Mouse (Mus musculus): ENCODE data around the gene Bbx. TPM values are rescaled to one million over a fixed set of nuclear protein-coding genes. Genes with fewer than 3 reads are reported as not detected.

Gene Bbx
- total RNA-seq, 2 experiments from 2014 or later: 23.0 to 23.3 TPM

DNA sequence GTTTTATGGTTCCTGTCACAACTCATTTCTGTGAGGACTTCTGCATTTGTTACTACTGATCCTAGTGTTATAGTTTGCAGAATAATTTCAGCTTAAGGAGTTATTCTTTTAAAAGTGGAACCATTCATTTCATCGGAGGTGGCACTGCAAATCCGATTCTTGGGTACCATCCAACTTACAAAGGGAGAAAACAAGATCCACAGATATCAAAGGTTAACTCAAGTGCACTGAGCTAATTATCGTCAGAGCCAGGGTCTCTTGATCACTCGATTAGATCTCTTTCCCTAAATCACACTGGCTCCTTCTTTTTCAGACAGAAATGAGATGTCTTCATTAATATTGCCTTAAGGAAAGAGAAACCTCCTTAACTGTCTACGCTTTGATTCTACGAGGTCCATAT lies 123.9 kb downstream of the Bbx start:
- intact Hi-C loops (cut with DNase I): loop anchor here (2.0 to 10.0 kb wide), 4 partner anchors 56 to 1293 kb away; no protein-coding TSS in a partner anchor
- H3K4me3 ChIP-seq: no peak overlapping the region
- DNase-seq (ENCODE audit: extremely low spot score in 1 of 2, low spot score in 2 of 2): no peak
- no peak overlapping the region for H3K27ac ChIP-seq
- TF ChIP-seq CTCF (IDR thresholded peaks at IDR 0.05): no peak

DNA sequence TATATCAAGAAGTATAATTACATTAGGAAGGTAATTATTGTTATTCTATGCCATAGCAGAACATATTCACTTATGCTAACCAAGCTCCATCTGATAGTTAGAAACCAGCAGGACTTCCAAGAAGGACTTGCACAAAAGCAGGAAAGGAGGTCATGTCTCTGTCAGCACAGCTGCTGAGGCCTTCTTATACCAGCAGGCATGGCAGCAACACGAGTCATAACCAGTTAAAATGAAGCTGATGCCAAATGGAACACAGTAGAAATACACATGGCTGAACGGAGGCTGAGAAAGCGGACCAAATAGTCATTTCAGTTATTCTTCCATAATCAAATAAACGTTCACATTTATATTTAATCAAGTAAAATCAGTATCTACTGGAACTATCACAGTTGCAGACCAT lies 125.0 kb downstream of the Bbx start:
- no peak for DNase-seq (ENCODE audit: extremely low spot score in 1 of 2, low spot score in 2 of 2)
- no peak overlapping the region for H3K27ac ChIP-seq
- intact Hi-C loops (cut with DNase I): loop anchor here (5.0 to 10.0 kb wide), 3 partner anchors 55 to 1292 kb away; no protein-coding TSS in a partner anchor
- H3K4me3 ChIP-seq: no peak overlapping the region
- TF ChIP-seq CTCF (IDR thresholded peaks at IDR 0.05): no peak

DNA sequence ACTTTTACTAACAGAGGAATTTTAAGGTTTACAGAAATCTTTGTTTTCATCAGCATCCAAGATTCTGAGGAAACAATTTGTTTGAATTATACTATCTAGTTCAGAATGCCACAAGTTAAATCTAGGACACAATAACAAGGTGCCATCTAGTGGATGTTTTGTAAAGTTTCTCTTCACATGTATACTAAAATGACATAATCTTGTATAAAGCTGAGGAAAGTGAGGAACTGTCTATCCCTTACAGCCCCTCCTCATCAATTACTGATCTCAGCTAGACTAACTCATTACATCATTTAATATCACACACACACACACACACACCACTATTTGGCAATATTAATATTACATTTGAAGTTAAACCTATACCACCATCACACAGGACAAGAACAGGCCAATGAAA lies 125.5 kb downstream of the Bbx start:
- Histone ChIP-seq H3K27ac (no peak overlapping the region), H3K4me3 (no peak overlapping the region)
- intact Hi-C loops (cut with DNase I): loop anchor here (5.0 to 10.0 kb wide), 3 partner anchors 54 to 1292 kb away; no protein-coding TSS in a partner anchor
- TF ChIP-seq CTCF (IDR thresholded peaks at IDR 0.05): peak; percentile 60
- no peak for DNase-seq (ENCODE audit: extremely low spot score in 1 of 2, low spot score in 2 of 2)

DNA sequence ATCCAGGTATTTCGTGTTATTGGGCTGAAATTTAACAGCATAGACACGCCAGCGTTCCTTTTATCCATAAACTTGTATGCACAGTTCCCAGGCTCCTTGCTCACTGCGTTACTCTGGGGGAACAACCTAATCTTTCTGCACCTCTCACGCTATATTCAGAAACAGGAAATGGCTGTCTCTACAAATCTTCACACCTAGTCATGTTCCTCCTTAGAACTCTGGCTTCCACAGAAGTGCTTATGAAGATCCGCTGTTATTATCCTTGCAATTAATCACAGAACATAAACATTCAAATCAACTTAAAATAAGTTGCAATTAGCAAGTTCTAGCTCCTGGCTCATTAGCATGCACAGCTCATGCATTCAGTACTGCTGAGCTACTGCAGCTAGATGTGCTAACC lies 127.0 kb downstream of the Bbx start:
- Histone ChIP-seq H3K27ac (no peak overlapping the region), H3K4me3 (no peak overlapping the region)
- no peak for TF ChIP-seq CTCF (IDR thresholded peaks at IDR 0.05)
- no peak for DNase-seq (ENCODE audit: extremely low spot score in 1 of 2, low spot score in 2 of 2)
- intact Hi-C loops (cut with DNase I): loop anchor here (5.0 to 10.0 kb wide), 3 partner anchors 53 to 1290 kb away; no protein-coding TSS in a partner anchor

DNA sequence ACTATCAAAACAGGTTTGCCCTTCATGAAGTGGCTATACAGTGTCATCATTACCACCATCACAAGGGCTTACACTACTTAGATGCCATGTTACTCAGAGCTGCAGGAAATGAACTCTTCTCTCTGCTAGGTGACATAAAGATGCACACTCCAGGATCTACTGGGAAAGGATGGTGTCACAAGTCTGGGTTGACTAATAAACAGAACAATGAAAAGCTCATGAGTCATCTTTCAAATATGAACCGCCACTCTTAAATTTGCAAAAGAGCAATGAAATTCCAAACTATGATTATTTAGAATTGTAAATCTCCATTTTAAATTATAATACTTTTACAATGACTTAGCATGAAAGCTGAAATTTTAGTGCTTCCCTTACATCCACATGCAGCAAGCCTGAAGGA lies 129.6 kb downstream of the Bbx start:
- no peak for TF ChIP-seq CTCF (IDR thresholded peaks at IDR 0.05)
- DNase-seq (ENCODE audit: extremely low spot score in 1 of 2, low spot score in 2 of 2): no peak
- Histone ChIP-seq H3K27ac (no peak overlapping the region), H3K4me3 (no peak overlapping the region)
- intact Hi-C loops (cut with DNase I): loop anchor here (10.0 kb wide), 2 partner anchors 258 to 1288 kb away; no protein-coding TSS in a partner anchor

DNA sequence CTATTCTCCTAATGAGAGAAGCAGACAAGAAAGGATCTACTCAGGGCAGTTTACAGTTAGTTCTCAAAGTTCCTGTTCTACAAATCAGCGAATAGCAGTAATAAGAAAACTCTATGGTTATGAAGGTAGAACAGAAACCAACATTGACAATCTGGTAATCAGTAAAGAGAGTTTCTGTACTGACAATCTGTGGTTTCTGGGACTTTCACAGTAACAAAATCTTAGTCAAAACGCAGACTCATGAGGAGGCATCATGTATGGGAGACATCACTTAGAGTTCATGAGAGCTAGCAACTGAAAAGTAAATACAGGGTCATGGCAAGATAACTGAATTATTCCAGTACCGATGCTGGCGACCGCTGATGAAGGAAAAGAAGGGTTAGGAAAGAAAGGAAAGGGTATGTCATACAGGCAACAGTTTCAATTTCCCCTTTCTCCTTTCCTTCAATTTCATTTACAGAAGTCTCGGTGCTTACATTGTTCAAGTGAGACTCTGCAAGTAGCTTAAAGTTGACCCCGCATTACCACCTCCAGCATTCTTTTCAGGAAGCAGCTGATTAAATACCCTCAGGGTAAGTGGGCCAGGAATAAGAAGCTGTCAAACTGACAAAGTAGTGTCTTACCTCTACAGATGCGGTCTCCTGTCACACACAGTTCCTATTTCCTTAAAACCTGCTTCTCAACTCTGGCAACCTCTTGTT lies 133.3 kb downstream of the Bbx start:
- intact Hi-C loops (cut with DNase I): no loop called here
- no peak for TF ChIP-seq CTCF (IDR thresholded peaks at IDR 0.05)
- Histone ChIP-seq H3K4me3 (no peak overlapping the region), H3K27ac (no peak overlapping the region)
- no peak for DNase-seq (ENCODE audit: extremely low spot score in 1 of 2, low spot score in 2 of 2)

DNA sequence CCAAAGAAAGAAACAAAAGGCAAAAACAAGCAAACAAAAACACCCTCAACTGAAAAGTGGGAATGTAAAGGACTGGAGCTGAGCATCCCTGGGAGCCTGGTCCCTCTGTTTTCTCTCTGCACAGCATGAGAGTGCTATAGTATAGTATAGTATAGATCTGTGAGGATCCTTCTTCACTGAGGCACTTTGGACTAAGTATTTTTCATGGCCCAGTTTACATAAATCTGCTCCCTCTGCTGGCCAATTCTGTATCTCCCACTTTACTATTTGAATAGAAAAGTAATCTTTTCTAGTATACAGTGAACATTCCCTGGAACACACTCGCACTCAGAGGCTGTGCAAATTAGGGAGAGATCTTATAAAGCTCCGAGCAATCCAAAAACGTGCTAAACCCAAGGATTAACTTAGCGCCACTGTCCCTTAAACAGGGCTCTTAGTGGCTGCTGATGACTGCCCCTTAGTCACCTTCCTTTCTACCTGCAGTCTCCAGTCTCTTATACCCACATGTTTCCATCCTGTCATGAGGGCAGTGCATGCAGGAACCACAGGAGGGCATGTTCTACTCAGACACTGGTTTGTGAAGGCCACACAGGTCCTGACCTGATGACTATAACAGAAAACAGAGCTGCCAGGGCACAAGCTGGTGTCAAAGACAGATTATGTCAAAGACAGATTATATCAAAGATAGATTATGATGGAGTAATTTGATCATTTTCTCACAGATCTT lies 138.5 kb downstream of the Bbx start:
- Histone ChIP-seq H3K27ac (no peak overlapping the region), H3K4me3 (no peak overlapping the region)
- intact Hi-C loops (cut with DNase I): loop anchor here (2.0 kb wide), 1 partner anchor 39 kb away; no protein-coding TSS in a partner anchor
- DNase-seq (ENCODE audit: extremely low spot score in 1 of 2, low spot score in 2 of 2): no peak
- TF ChIP-seq CTCF (IDR thresholded peaks at IDR 0.05): peak; percentile 61

DNA sequence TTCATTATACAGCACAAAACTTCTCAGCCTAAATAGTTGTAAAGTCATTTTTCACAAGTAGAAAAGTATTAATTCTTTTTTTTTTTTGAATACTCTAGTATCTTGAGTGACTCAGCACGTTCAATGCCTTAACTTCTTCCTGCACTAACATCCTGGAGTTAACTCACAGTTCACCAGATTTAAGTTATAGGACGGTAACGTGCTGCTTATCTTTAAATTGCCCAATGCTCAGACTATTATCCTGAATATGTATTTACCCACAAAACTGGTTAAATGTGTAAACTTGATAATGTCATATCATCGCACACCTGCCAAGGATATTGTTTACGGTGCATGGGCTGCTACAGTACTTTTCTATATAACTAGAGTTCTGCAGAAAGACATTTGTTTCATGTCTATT lies 139.4 kb downstream of the Bbx start:
- Histone ChIP-seq H3K4me3 (no peak overlapping the region), H3K27ac (no peak overlapping the region)
- no peak for DNase-seq (ENCODE audit: extremely low spot score in 1 of 2, low spot score in 2 of 2)
- no peak for TF ChIP-seq CTCF (IDR thresholded peaks at IDR 0.05)
- intact Hi-C loops (cut with DNase I): loop anchor here (2.0 kb wide), 1 partner anchor 38 kb away; no protein-coding TSS in a partner anchor

DNA sequence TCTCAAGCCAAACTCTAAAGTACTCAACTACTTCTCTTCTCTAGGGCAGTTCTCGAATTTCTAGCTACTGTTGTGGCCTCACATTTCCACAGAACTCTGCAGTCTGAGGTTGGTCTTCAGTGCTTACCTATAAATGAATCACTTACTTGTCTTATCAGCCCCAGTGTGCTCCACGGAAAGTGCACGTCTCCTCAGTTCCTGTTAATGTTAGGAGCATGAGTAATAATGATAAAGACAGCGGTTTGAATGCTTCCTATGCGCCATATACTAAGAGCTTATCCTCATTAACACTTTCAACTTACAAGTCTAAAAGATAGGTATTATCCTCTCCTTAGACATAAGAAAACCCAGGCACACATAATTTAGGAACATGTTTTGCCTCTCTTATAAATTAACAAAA lies 142.4 kb downstream of the Bbx start:
- H3K27ac ChIP-seq: no peak overlapping the region
- no peak overlapping the region for H3K4me3 ChIP-seq
- no peak for TF ChIP-seq CTCF (IDR thresholded peaks at IDR 0.05)
- DNase-seq (ENCODE audit: extremely low spot score in 1 of 2, low spot score in 2 of 2): no peak
- intact Hi-C loops (cut with DNase I): no loop called here

DNA sequence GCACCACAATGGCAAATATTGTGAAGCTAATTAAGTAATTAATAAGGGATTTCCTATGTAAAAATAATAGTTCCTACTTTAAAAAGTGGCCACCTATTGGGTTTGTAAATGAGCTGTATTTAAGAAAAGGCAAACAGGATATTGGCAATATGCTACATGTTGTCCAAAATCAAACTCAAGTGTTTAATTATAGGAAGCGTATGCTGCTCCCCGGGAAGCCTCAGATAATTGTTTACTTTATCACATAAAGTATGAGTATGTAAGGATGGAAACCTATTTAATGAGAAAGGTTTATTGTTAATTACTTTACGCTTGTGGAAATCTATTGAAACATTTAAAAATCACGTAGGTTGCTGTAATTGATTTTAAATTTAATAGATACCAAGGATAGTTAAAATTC lies 159.4 kb downstream of the Bbx start:
- intact Hi-C loops (cut with DNase I): no loop called here
- TF ChIP-seq CTCF (IDR thresholded peaks at IDR 0.05): no peak
- no peak for DNase-seq (ENCODE audit: extremely low spot score in 1 of 2, low spot score in 2 of 2)
- Histone ChIP-seq H3K27ac (no peak overlapping the region), H3K4me3 (no peak overlapping the region)

DNA sequence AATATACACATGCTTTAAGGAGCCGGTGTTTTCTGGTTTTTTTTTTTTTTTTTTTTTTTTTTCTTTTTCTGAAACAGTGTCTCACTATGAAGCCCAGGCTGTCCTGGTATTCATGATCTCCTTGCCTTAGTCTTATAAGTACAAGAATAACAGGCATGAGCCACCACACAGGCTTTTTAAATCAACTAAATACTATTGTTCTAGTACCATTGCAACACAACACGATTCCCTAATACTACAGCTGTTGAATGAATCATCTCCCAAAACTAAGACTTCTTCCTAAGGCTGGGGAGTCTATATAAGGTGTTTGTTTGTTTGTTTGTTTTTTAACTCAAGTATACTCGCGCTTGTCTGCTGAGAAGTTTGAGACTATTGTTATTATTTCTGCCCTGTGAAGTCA lies 169.5 kb downstream of the Bbx start:
- TF ChIP-seq CTCF (IDR thresholded peaks at IDR 0.05): no peak
- intact Hi-C loops (cut with DNase I): no loop called here
- Histone ChIP-seq H3K27ac (no peak overlapping the region), H3K4me3 (no peak overlapping the region)
- no peak for DNase-seq (ENCODE audit: extremely low spot score in 1 of 2, low spot score in 2 of 2)

DNA sequence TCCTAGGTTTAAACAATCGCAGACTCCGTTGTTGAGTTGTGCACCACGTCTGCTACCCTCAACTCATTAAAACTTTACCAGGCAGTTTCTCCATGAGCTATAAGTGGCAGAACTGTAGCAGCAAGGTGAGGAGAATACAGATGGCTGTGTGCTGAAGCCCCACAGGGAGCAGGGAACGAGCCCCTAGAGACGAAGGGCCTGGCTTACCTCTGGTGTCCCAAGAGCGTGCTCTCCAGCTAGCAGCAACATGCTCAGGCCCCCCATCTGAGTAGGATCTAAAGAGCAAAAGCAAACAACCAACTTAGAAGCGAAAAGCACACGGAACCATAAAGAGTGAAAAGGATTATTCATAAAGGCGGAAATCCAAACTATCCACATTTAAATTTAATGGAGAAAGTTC lies 170.0 kb downstream of the Bbx start:
- no peak for DNase-seq (ENCODE audit: extremely low spot score in 1 of 2, low spot score in 2 of 2)
- no peak for TF ChIP-seq CTCF (IDR thresholded peaks at IDR 0.05)
- Histone ChIP-seq H3K4me3 (no peak overlapping the region), H3K27ac (no peak overlapping the region)
- intact Hi-C loops (cut with DNase I): no loop called here
